Mouse (Mus musculus) liver, embryonic 15.5 days (tissue): ENCODE data around the gene Wdr59. TPM values are rescaled to one million over a fixed set of nuclear protein-coding genes. Genes with fewer than 3 reads are reported as not detected.

ENCODE experiments used
- microRNA-seq: library from miRNA; unstranded; fragments of <30 nt; microRNA quantifications from one replicate; pipeline ENCODE4, GENCODE M21; 2016
- polyA plus RNA-seq: library from polyadenylated mRNA; unstranded; fragments of >200 nt; fragmentation: Nextera tagmentation; extraction: Ambion mirVana; gene quantifications from 2 replicates; pipeline ENCODE4 v1.2.1, GENCODE M21; 2015

The Wdr59 gene
- polyA plus RNA-seq, 1 experiment from 2014 or later: 1.7 TPM

Small RNAs within 50 kb of the gene (microRNA-seq; reads per million reads assigned to microRNA genes)
- gene Mir1957b: not detected

Other genes with a start within 250 kb of the Wdr59 start
- 44.9 and 46.4 TPM in 2 replicates for gene Rfwd3, start 221.9 kb downstream of the Wdr59 start, polyA plus RNA-seq
- gene Mlkl, start 183.9 kb downstream of the Wdr59 start, polyA plus RNA-seq: 3.3 and 3.7 TPM in 2 replicates
- gene Fa2h, start 128.3 kb downstream of the Wdr59 start, polyA plus RNA-seq: 0.06 TPM in 1 of 2 replicates, not detected in the other
- 6.6 and 8.6 TPM in 2 replicates for gene Znrf1, start 14.0 kb upstream of the Wdr59 start, polyA plus RNA-seq
- gene Ldhd, start 108.3 kb upstream of the Wdr59 start, polyA plus RNA-seq: 0.22 and 0.31 TPM in 2 replicates
- 4.0 and 4.9 TPM in 2 replicates for gene Zfp1, start 121.3 kb upstream of the Wdr59 start, polyA plus RNA-seq
- 3.0 and 32.8 TPM in 2 replicates for gene Ctrb1, start 168.9 kb upstream of the Wdr59 start, polyA plus RNA-seq
- gene Bcar1, start 221.7 kb upstream of the Wdr59 start, polyA plus RNA-seq: 7.8 and 10.2 TPM in 2 replicates